Mouse (Mus musculus): ENCODE measurements around the gene 4930469K13Rik. TPM values are rescaled to one million over a fixed set of nuclear protein-coding genes. Genes with fewer than 3 reads are reported as not detected.

The 4930469K13Rik gene
- polyA plus RNA-seq, 1 experiment from 2014 or later: not detected

DNA sequence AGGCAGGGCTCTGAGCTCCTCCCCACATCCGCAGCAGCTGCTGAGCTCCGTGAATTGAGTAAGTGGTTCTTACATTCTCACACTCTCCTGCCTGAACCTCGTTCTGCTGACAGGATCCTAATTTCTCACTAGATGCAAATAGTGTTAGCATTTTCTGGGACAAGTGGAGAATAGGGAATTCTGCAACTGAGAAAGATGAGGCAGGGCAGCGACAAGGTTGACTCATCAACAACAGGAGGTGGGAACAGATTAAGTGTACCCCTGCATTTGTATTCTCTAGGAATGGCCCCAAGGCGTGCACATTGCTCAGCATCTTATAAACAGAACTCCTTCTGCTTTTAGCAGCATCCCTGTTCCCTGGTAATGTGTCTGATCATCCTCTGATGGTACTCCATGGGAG lies 58.3 kb downstream of the 4930469K13Rik start:
- no peak for ATAC-seq
- 77% methylated on average over 5 of the region's 5 CpGs for WGBS
- Histone ChIP-seq H3K4me3 (ENCODE audit: low read depth, low read length) (no peak overlapping the region), H3K27me3 (ENCODE audit: control insufficient read depth, insufficient read depth, low read depth, low read length) (no peaks in the 10 kb centered on the region), H3K27ac (ENCODE audit: low read length) (no peak overlapping the region), H3K4me2 (ENCODE audit: low read length) (no peak overlapping the region), H3K9ac (ENCODE audit: low read depth, low read length) (no peak overlapping the region), H3K36me3 (ENCODE audit: control insufficient read depth, insufficient read depth, low read length) (no peaks in the 10 kb centered on the region), H3K4me1 (ENCODE audit: control insufficient read depth, insufficient read depth, low read length) (no peaks in the 10 kb centered on the region), H3K9me3 (replicated peaks; ENCODE audit: control insufficient read depth, low read length, poor library complexity, severe bottlenecking) (no peaks in the 10 kb centered on the region)

GRCm38 (mm10) chr11:34035909-34036658 lies 62.3 kb downstream of the 4930469K13Rik start:
- Histone ChIP-seq H3K9ac (ENCODE audit: low read depth, low read length) (no peak overlapping the region), H3K9me3 (replicated peaks; ENCODE audit: control insufficient read depth, low read length, poor library complexity, severe bottlenecking) (no peaks in the 10 kb centered on the region), H3K36me3 (ENCODE audit: control insufficient read depth, insufficient read depth, low read length) (no peaks in the 10 kb centered on the region), H3K27me3 (ENCODE audit: control insufficient read depth, insufficient read depth, low read depth, low read length) (no peaks in the 10 kb centered on the region), H3K27ac (ENCODE audit: low read length) (no peak overlapping the region), H3K4me1 (ENCODE audit: control insufficient read depth, insufficient read depth, low read length) (no peaks in the 10 kb centered on the region), H3K4me3 (ENCODE audit: low read depth, low read length) (no peak overlapping the region), H3K4me2 (ENCODE audit: low read length) (no peak overlapping the region)
- WGBS: 81% methylated on average over 5 of the region's 5 CpGs
- ATAC-seq: no peak

DNA sequence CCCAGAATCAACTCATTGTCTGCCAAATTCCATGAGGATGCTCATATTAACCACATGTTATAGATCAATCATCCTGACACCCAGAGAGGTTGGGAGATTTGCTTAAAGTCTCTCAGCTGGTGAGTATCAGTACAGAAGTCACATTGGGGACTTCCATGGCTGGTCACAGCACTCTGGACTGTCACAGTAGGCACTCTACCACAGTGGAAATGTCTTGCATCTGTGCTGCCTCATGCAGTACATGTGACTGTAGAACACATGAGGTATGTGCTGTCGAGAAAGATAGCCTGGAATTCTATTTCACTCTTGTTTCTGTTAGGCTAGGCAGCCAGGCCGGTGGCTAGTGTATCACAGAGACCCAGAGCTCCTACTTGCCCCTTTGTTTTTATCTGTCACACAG lies 63.6 kb downstream of the 4930469K13Rik start:
- no peaks in the 10 kb centered on the region for H3K4me1 ChIP-seq (ENCODE audit: control insufficient read depth, insufficient read depth, low read length)
- H3K36me3 ChIP-seq (ENCODE audit: control insufficient read depth, insufficient read depth, low read length): no peaks in the 10 kb centered on the region
- no peak for ATAC-seq
- H3K4me3 ChIP-seq (ENCODE audit: low read depth, low read length): no peak overlapping the region
- no peaks in the 10 kb centered on the region for H3K9me3 ChIP-seq (replicated peaks; ENCODE audit: control insufficient read depth, low read length, poor library complexity, severe bottlenecking)
- WGBS: 85% methylated on average over 2 of the region's 2 CpGs
- no peak overlapping the region for H3K4me2 ChIP-seq (ENCODE audit: low read length)
- H3K27me3 ChIP-seq (ENCODE audit: control insufficient read depth, insufficient read depth, low read depth, low read length): no peaks in the 10 kb centered on the region
- no peak overlapping the region for H3K9ac ChIP-seq (ENCODE audit: low read depth, low read length)
- no peak overlapping the region for H3K27ac ChIP-seq (ENCODE audit: low read length)

GRCm38 (mm10) chr11:34034008-34034505 lies 64.3 kb downstream of the 4930469K13Rik start:
- no peaks in the 10 kb centered on the region for H3K27me3 ChIP-seq (ENCODE audit: control insufficient read depth, insufficient read depth, low read depth, low read length)
- no peaks in the 10 kb centered on the region for H3K9me3 ChIP-seq (replicated peaks; ENCODE audit: control insufficient read depth, low read length, poor library complexity, severe bottlenecking)
- WGBS: 96% methylated on average over 5 of the region's 5 CpGs
- H3K27ac ChIP-seq (ENCODE audit: low read length): no peak overlapping the region
- H3K4me2 ChIP-seq (ENCODE audit: low read length): no peak overlapping the region
- no peaks in the 10 kb centered on the region for H3K36me3 ChIP-seq (ENCODE audit: control insufficient read depth, insufficient read depth, low read length)
- H3K4me3 ChIP-seq (ENCODE audit: low read depth, low read length): no peak overlapping the region
- no peak overlapping the region for H3K9ac ChIP-seq (ENCODE audit: low read depth, low read length)
- no peaks in the 10 kb centered on the region for H3K4me1 ChIP-seq (ENCODE audit: control insufficient read depth, insufficient read depth, low read length)
- no peak for ATAC-seq

DNA sequence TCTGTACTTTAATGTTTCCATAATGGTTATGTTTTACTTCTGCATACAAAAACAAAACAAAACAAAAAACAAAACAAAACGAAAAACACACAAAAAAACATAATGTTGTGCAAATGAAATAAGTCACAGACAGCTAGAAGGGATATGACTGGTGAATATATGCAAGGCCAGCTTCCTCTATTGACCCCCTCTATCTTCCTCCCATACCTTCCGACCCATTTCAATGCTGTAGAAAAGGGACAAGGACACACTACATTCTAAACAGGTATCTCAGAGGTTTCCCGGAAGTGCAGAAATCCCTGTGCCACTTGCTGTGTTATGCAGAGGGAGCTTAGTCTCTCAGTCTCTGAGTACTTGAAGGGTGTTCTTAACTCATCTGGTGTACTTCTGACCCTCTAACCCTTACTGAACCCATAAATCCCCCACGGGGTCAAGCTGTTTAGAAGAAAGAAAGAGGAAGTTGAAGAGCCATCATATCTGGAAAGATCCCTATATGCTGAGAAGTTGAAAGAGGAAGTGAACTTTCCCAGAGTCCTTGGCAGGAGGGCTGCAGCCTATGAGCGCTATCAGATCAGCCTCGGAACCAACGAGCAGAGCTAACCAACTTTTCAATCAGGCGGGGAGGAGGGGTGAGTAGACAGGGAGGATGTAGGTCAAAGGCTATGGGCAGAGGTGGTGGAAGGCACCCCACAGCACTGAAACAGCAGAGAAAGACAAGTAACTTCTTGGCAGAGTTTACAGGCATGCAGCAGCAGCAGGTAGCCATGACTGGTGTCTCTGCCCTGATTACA lies 67.1 kb downstream of the 4930469K13Rik start:
- H3K4me2 ChIP-seq (ENCODE audit: low read length): no peak overlapping the region
- no peaks in the 10 kb centered on the region for H3K36me3 ChIP-seq (ENCODE audit: control insufficient read depth, insufficient read depth, low read length)
- no peak overlapping the region for H3K27ac ChIP-seq (ENCODE audit: low read length)
- no peaks in the 10 kb centered on the region for H3K9me3 ChIP-seq (replicated peaks; ENCODE audit: control insufficient read depth, low read length, poor library complexity, severe bottlenecking)
- H3K4me3 ChIP-seq (ENCODE audit: low read depth, low read length): no peak overlapping the region
- H3K4me1 ChIP-seq (ENCODE audit: control insufficient read depth, insufficient read depth, low read length): no peaks in the 10 kb centered on the region
- ATAC-seq: no peak
- H3K9ac ChIP-seq (ENCODE audit: low read depth, low read length): no peak overlapping the region
- no peaks in the 10 kb centered on the region for H3K27me3 ChIP-seq (ENCODE audit: control insufficient read depth, insufficient read depth, low read depth, low read length)
- 70% methylated on average over 8 of the region's 8 CpGs for WGBS

DNA sequence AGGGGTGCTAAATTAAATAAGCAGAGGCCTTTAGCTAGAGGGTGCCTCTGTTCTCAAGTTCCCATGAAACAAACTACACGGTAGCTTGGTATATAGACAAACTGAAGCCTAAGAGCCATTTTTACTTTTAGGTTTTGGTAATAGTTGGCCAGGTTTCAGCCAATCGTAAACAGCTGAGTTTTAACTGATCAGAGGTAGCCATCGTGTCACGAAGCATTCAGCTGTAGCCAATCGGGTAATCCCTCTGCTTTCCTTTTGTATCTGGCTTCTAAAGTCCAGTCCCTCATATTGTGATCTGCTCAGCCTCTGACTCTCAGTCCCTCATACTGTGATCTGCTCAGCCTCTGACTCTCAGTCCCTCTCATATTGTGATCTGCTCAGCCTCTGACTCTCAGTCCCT lies 68.7 kb downstream of the 4930469K13Rik start:
- no peak overlapping the region for H3K4me2 ChIP-seq (ENCODE audit: low read length)
- no peak overlapping the region for H3K27ac ChIP-seq (ENCODE audit: low read length)
- no peak for ATAC-seq
- no peaks in the 10 kb centered on the region for H3K36me3 ChIP-seq (ENCODE audit: control insufficient read depth, insufficient read depth, low read length)
- H3K9me3 ChIP-seq (replicated peaks; ENCODE audit: control insufficient read depth, low read length, poor library complexity, severe bottlenecking): no peaks in the 10 kb centered on the region
- 32% methylated on average over 5 of the region's 5 CpGs for WGBS
- no peaks in the 10 kb centered on the region for H3K4me1 ChIP-seq (ENCODE audit: control insufficient read depth, insufficient read depth, low read length)
- H3K27me3 ChIP-seq (ENCODE audit: control insufficient read depth, insufficient read depth, low read depth, low read length): no peaks in the 10 kb centered on the region
- H3K9ac ChIP-seq (ENCODE audit: low read depth, low read length): no peak overlapping the region
- H3K4me3 ChIP-seq (ENCODE audit: low read depth, low read length): no peak overlapping the region

DNA sequence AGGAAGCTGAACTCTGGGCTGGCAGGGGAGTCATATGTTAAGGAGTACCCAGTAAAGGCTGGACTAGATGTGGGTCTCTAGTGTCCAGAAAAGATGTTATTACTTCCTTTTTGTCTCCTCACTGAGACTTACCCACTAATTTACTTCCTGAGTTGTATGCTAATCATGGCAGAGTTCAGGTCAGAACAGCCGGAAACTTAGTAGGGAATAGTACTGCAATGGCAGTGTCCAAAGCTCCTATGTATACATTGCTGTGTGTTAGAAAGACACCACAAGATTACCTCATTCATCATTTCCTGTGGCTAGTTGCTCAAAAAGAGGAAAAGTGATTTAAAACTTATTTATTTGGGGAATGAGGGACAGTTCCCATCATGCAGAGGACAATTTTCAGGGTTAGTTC lies 73.3 kb downstream of the 4930469K13Rik start:
- 96% methylated on average over 1 of the region's 1 CpGs for WGBS
- no peak for ATAC-seq
- Histone ChIP-seq H3K36me3 (ENCODE audit: control insufficient read depth, insufficient read depth, low read length) (no peaks in the 10 kb centered on the region), H3K4me2 (ENCODE audit: low read length) (no peak overlapping the region), H3K9ac (ENCODE audit: low read depth, low read length) (no peak overlapping the region), H3K4me3 (ENCODE audit: low read depth, low read length) (no peak overlapping the region), H3K27ac (ENCODE audit: low read length) (no peak overlapping the region), H3K27me3 (ENCODE audit: control insufficient read depth, insufficient read depth, low read depth, low read length) (no peaks in the 10 kb centered on the region), H3K4me1 (ENCODE audit: control insufficient read depth, insufficient read depth, low read length) (no peaks in the 10 kb centered on the region), H3K9me3 (replicated peaks; ENCODE audit: control insufficient read depth, low read length, poor library complexity, severe bottlenecking) (no peaks in the 10 kb centered on the region)

DNA sequence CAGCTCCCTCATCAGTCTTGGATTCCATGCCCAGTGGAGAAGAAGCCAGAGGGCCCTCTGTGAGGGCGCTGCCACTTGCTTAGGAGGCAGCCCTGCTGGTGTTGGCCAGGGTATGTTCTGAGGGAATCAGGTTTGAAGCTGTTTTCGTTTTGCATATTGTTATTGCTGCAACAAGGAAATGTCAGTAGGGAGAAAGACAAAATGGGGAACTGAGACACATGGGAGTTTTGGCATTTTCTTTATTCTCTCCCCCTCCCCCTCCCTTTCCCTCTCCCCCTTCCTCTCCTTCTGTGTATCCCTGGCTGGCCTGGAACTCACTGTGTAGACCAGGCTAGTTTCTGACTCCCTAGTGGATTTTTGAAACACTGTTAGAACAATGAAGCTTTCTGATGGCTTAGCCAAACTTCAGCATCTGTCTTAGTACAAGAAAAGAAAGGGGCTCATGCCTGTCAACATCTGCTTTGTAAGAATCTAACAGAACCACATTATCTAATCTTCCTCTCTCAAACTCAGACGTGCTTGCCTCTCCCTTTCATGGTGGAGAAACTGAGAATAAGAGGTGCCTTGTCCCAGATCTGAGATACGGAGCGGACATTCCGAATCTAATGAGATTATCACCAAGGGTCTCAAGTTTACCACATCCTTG lies 86.2 kb downstream of the 4930469K13Rik start:
- Histone ChIP-seq H3K9ac (ENCODE audit: low read depth, low read length) (no peak overlapping the region), H3K27me3 (ENCODE audit: control insufficient read depth, insufficient read depth, low read depth, low read length) (no peaks in the 10 kb centered on the region), H3K9me3 (replicated peaks; ENCODE audit: control insufficient read depth, low read length, poor library complexity, severe bottlenecking) (no peaks in the 10 kb centered on the region), H3K36me3 (ENCODE audit: control insufficient read depth, insufficient read depth, low read length) (no peaks in the 10 kb centered on the region), H3K27ac (ENCODE audit: low read length) (no peak overlapping the region), H3K4me1 (ENCODE audit: control insufficient read depth, insufficient read depth, low read length) (0 out of 2 replicates have a peak, but pooled peaks cover 2% of the 10 kb centered on the region), H3K4me2 (ENCODE audit: low read length) (no peak overlapping the region), H3K4me3 (ENCODE audit: low read depth, low read length) (no peak overlapping the region)
- no peak for ATAC-seq
- 52% methylated on average over 6 of the region's 6 CpGs for WGBS

GRCm38 (mm10) chr11:34010859-34011172 lies 87.5 kb downstream of the 4930469K13Rik start:
- no peak overlapping the region for H3K27ac ChIP-seq (ENCODE audit: low read length)
- H3K9me3 ChIP-seq (replicated peaks; ENCODE audit: control insufficient read depth, low read length, poor library complexity, severe bottlenecking): no peaks in the 10 kb centered on the region
- 87% methylated on average over 4 of the region's 4 CpGs for WGBS
- no peak overlapping the region for H3K4me2 ChIP-seq (ENCODE audit: low read length)
- H3K4me3 ChIP-seq (ENCODE audit: low read depth, low read length): no peak overlapping the region
- 0 out of 2 replicates have a peak, but pooled peaks cover 2% of the 10 kb centered on the region for H3K4me1 ChIP-seq (ENCODE audit: control insufficient read depth, insufficient read depth, low read length)
- no peak for ATAC-seq
- H3K27me3 ChIP-seq (ENCODE audit: control insufficient read depth, insufficient read depth, low read depth, low read length): no peaks in the 10 kb centered on the region
- no peaks in the 10 kb centered on the region for H3K36me3 ChIP-seq (ENCODE audit: control insufficient read depth, insufficient read depth, low read length)
- H3K9ac ChIP-seq (ENCODE audit: low read depth, low read length): no peak overlapping the region

Measured in midbrain, embryonic 16.5 days (tissue).